Mouse (Mus musculus) testis, adult 2 months (tissue): ENCODE measurements around the gene Zc3h12b.

Experiments used
- CTCF ChIP-seq: fragments of 200-500 bp; IDR thresholded peaks from 2 replicates; pipeline ENCODE4 v1.5.1; 2012; ENCODE audit warnings: low read depth, mild to moderate bottlenecking, inconsistent platforms, low read length, moderate library complexity; ENCODE audit not compliant: control insufficient read depth, insufficient read depth, insufficient replicate concordance
- POLR2A ChIP-seq: fragments of 200-500 bp; IDR thresholded peaks from 2 replicates; pipeline ENCODE4 v1.6.1; 2012; ENCODE audit warnings: low read depth, mild to moderate bottlenecking, inconsistent platforms, low read length, moderate library complexity; ENCODE audit not compliant: control insufficient read depth

- TF ChIP-seq CTCF (no peak), POLR2A (no peak)
Measured at GRCm38 (mm10) chrX:95801790-95802189, 90.3 kb downstream of the Zc3h12b start.
